Mouse (Mus musculus): ENCODE measurements at regions not wholly inside any gene's neighbourhood (a gene's known extent, or its start where the extent isn't known, plus 50 kb on each side); places are given as distances from the start of the nearest gene placed in this dataset.

- H3K4me3 ChIP-seq (replicated peaks; ENCODE audit: low read length) = no peak overlapping the region
- WGBS = 13% methylated on average over 5 of the region's 5 CpGs
- no peak for TF ChIP-seq POLR2A (IDR thresholded peaks at IDR 0.05; ENCODE audit: borderline replicate concordance, extremely low read depth, insufficient read depth, insufficient read length)
- H3K27ac ChIP-seq (replicated peaks; ENCODE audit: low read depth, low read length) = no peak overlapping the region
- H3K4me1 ChIP-seq (ENCODE audit: control insufficient read depth, insufficient read depth, low read length) = peaks cover 4% of the 10 kb centered on the region; the same call in 1 of the 2 replicates
- DNase-seq (ENCODE audit: low spot score) (no peak), ATAC-seq (ENCODE audit: low FRiP score, low read depth) (no peak)
- no peaks in the 10 kb centered on the region for H3K9me3 ChIP-seq (ENCODE audit: control insufficient read depth, low read length)
- no peak overlapping the region for H3K4me2 ChIP-seq (replicated peaks; ENCODE audit: low read depth, low read length, severe bottlenecking)
- no peaks in the 10 kb centered on the region for H3K36me3 ChIP-seq (ENCODE audit: control insufficient read depth, insufficient read depth, low read length)
- no peak overlapping the region for H3K9ac ChIP-seq (ENCODE audit: low read depth, low read length, severe bottlenecking)
- H3K27me3 ChIP-seq (ENCODE audit: control insufficient read depth, insufficient read depth, low read length) = no peaks in the 10 kb centered on the region
Measured at GRCm38 (mm10) chr6:93623541-93623940, 660.2 kb downstream of the Magi1 start.

DNA sequence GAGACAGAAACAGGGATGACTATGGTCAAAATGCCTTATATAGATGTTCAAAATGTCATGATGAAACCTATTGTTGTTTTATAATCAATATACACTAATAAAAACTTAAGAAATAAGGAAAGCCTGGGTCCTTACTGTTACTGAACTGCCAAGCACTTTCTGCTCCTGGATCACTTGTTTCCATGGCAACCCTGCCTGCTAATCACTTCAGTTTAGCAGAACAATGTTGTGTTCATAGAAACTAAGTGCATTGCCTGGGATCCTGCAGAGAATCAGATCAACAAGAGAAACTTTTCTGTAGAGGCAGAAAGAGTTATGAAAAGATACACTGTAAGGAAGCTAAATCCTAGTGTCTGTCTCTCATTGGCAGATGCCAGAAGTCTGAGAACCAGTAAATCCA is 666.8 kb downstream of the Magi1 start:
- Histone ChIP-seq H3K36me3 (ENCODE audit: control insufficient read depth, insufficient read depth, low read length) (no peaks in the 10 kb centered on the region), H3K27me3 (ENCODE audit: control insufficient read depth, insufficient read depth, low read length) (no peaks in the 10 kb centered on the region), H3K9ac (ENCODE audit: low read depth, low read length, severe bottlenecking) (no peak overlapping the region), H3K4me2 (replicated peaks; ENCODE audit: low read depth, low read length, severe bottlenecking) (no peak overlapping the region), H3K4me1 (ENCODE audit: control insufficient read depth, insufficient read depth, low read length) (no peaks in the 10 kb centered on the region), H3K27ac (replicated peaks; ENCODE audit: low read depth, low read length) (no peak overlapping the region), H3K9me3 (ENCODE audit: control insufficient read depth, low read length) (no peaks in the 10 kb centered on the region), H3K4me3 (replicated peaks; ENCODE audit: low read length) (no peak overlapping the region)
- ATAC-seq (ENCODE audit: low FRiP score, low read depth) (no peak), DNase-seq (ENCODE audit: low spot score) (no peak)
- TF ChIP-seq POLR2A (IDR thresholded peaks at IDR 0.05; ENCODE audit: borderline replicate concordance, extremely low read depth, insufficient read depth, insufficient read length) = no peak

GRCm38 (mm10) chr6:93600376-93600775 is 657.1 kb upstream of the Adamts9 start:
- 90% methylated on average over 2 of the region's 2 CpGs for WGBS
- DNase-seq (ENCODE audit: low spot score) (no peak), ATAC-seq (ENCODE audit: low FRiP score, low read depth) (no peak)
- Histone ChIP-seq H3K9me3 (ENCODE audit: control insufficient read depth, low read length) (no peaks in the 10 kb centered on the region), H3K27ac (replicated peaks; ENCODE audit: low read depth, low read length) (no peak overlapping the region), H3K4me1 (ENCODE audit: control insufficient read depth, insufficient read depth, low read length) (no peaks in the 10 kb centered on the region), H3K4me2 (replicated peaks; ENCODE audit: low read depth, low read length, severe bottlenecking) (no peak overlapping the region), H3K27me3 (ENCODE audit: control insufficient read depth, insufficient read depth, low read length) (no peaks in the 10 kb centered on the region), H3K36me3 (ENCODE audit: control insufficient read depth, insufficient read depth, low read length) (no peaks in the 10 kb centered on the region), H3K4me3 (replicated peaks; ENCODE audit: low read length) (no peak overlapping the region), H3K9ac (ENCODE audit: low read depth, low read length, severe bottlenecking) (no peak overlapping the region)
- TF ChIP-seq POLR2A (IDR thresholded peaks at IDR 0.05; ENCODE audit: borderline replicate concordance, extremely low read depth, insufficient read depth, insufficient read length) = no peak

DNA sequence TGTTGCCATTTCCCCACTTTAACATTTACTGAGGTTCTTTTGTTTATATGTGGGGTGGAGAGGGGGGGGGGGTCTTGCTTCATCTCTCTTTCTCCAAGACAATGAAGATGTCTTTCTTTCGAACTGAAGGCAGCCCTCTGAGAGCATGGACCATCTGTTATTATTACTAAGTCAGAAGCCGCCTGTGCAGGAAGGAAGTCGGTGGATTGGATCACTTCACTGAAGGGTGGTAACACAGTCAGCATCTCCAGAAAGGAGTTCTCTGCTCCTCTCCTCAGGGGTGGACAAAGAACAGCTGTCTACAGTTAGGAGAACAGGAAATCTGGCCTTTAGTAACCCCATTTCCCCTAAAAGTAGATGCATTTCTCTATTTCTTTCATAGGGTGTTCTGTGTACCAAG is 656.1 kb upstream of the Adamts9 start:
- no peak overlapping the region for H3K9ac ChIP-seq (ENCODE audit: low read depth, low read length, severe bottlenecking)
- ATAC-seq (ENCODE audit: low FRiP score, low read depth) = no peak
- H3K4me2 ChIP-seq (replicated peaks; ENCODE audit: low read depth, low read length, severe bottlenecking) = no peak overlapping the region
- no peak overlapping the region for H3K27ac ChIP-seq (replicated peaks; ENCODE audit: low read depth, low read length)
- 72% methylated on average over 3 of the region's 3 CpGs for WGBS
- no peaks in the 10 kb centered on the region for H3K4me1 ChIP-seq (ENCODE audit: control insufficient read depth, insufficient read depth, low read length)
- H3K9me3 ChIP-seq (ENCODE audit: control insufficient read depth, low read length) = no peaks in the 10 kb centered on the region
- no peak for DNase-seq (ENCODE audit: low spot score)
- no peaks in the 10 kb centered on the region for H3K36me3 ChIP-seq (ENCODE audit: control insufficient read depth, insufficient read depth, low read length)
- no peak for TF ChIP-seq POLR2A (IDR thresholded peaks at IDR 0.05; ENCODE audit: borderline replicate concordance, extremely low read depth, insufficient read depth, insufficient read length)
- H3K27me3 ChIP-seq (ENCODE audit: control insufficient read depth, insufficient read depth, low read length) = no peaks in the 10 kb centered on the region
- no peak overlapping the region for H3K4me3 ChIP-seq (replicated peaks; ENCODE audit: low read length)

DNA sequence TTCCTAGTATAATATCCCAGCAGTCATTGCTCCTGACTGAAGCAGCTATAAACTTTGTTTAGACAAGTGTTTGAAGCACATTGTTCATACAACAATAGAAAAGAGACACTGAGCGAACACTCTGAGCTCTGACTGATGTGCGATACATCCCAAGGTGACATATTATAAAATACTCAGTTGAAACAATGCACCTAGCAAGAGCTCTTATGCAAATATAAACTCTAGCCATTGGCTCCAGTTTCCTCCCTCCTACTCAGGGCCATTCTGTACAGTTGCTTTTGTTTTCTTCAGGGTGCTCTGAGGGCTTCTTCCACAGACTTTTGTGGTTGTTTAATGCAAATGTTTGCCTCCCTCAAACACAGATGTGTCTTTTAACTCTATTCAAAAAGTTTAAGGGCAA is 646.6 kb upstream of the Adamts9 start:
- Histone ChIP-seq H3K9ac (ENCODE audit: low read depth, low read length, severe bottlenecking) (no peak overlapping the region), H3K4me2 (replicated peaks; ENCODE audit: low read depth, low read length, severe bottlenecking) (no peak overlapping the region), H3K9me3 (ENCODE audit: control insufficient read depth, low read length) (no peaks in the 10 kb centered on the region), H3K27ac (replicated peaks; ENCODE audit: low read depth, low read length) (no peak overlapping the region), H3K36me3 (ENCODE audit: control insufficient read depth, insufficient read depth, low read length) (no peaks in the 10 kb centered on the region), H3K4me1 (ENCODE audit: control insufficient read depth, insufficient read depth, low read length) (no peaks in the 10 kb centered on the region), H3K27me3 (ENCODE audit: control insufficient read depth, insufficient read depth, low read length) (no peaks in the 10 kb centered on the region), H3K4me3 (replicated peaks; ENCODE audit: low read length) (no peak overlapping the region)
- WGBS = 96% methylated on average over 2 of the region's 2 CpGs
- DNase-seq (ENCODE audit: low spot score) = no peak
- no peak for TF ChIP-seq POLR2A (IDR thresholded peaks at IDR 0.05; ENCODE audit: borderline replicate concordance, extremely low read depth, insufficient read depth, insufficient read length)
- ATAC-seq (ENCODE audit: low FRiP score, low read depth) = no peak

GRCm38 (mm10) chr6:93586871-93587270 is 643.6 kb upstream of the Adamts9 start:
- DNase-seq (ENCODE audit: low spot score) (peak; percentile 19), ATAC-seq (ENCODE audit: low FRiP score, low read depth) (no peak)
- Histone ChIP-seq H3K4me1 (ENCODE audit: control insufficient read depth, insufficient read depth, low read length) (no peaks in the 10 kb centered on the region), H3K27me3 (ENCODE audit: control insufficient read depth, insufficient read depth, low read length) (no peaks in the 10 kb centered on the region), H3K27ac (replicated peaks; ENCODE audit: low read depth, low read length) (no peak overlapping the region), H3K4me3 (replicated peaks; ENCODE audit: low read length) (no peak overlapping the region), H3K4me2 (replicated peaks; ENCODE audit: low read depth, low read length, severe bottlenecking) (no peak overlapping the region), H3K9me3 (ENCODE audit: control insufficient read depth, low read length) (no peaks in the 10 kb centered on the region), H3K9ac (ENCODE audit: low read depth, low read length, severe bottlenecking) (no peak overlapping the region), H3K36me3 (ENCODE audit: control insufficient read depth, insufficient read depth, low read length) (no peaks in the 10 kb centered on the region)
- no peak for TF ChIP-seq POLR2A (IDR thresholded peaks at IDR 0.05; ENCODE audit: borderline replicate concordance, extremely low read depth, insufficient read depth, insufficient read length)
- WGBS = 74% methylated on average over 2 of the region's 2 CpGs
